Mouse (Mus musculus): ENCODE data around the gene Siglecg. TPM values are rescaled to one million over a fixed set of nuclear protein-coding genes. Genes with fewer than 3 reads are reported as not detected.
A peak's percentile ranks its signal among the peaks of the same experiment; 100 is the strongest.
"Not testable (repeated sequence)": the region's sequence is repeated elsewhere in the genome, so short reads cannot be mapped to it uniquely, and the experiment has no call there.

Siglecg gene
- polyA plus RNA-seq, 1 experiment from 2014 or later = 0.37 TPM

DNA sequence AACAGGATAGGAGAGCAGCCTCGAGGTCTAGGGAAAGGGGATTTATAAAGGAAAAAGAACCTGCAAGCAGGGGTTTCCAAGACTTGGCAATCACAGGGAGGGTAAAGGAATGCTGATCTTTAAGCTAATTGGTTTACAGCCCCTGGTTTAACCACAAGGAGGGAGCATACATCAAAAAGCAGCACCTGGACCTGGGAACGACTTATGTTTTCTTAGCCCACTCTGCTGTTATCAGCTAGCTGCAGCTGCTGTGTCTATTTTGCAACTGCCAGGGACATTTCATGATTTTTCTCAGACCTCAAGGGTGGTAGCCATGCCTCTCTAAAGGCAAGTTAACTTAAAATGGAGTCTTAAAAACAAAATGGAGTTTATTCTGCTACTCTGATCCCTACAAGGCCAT, 5.3 kb upstream of the Siglecg start:
- ATAC-seq (ENCODE audit: insufficient read depth) (no peak), DNase-seq (no peak)
- Histone ChIP-seq H3K4me2 (no peak overlapping the region), H3K4me3 (ENCODE audit: low read depth, low read length) (no peak overlapping the region), H3K27me3 (ENCODE audit: insufficient read depth, low read length) (no peaks in the 10 kb centered on the region), H3K36me3 (ENCODE audit: insufficient read depth) (no peaks in the 10 kb centered on the region), H3K9me3 (ENCODE audit: low read depth, low read length) (no peaks in the 10 kb centered on the region), H3K27ac (ENCODE audit: low read depth) (no peak overlapping the region), H3K9ac (no peak overlapping the region), H3K4me1 (ENCODE audit: insufficient read depth) (no peaks in the 10 kb centered on the region)
- WGBS = 27% methylated on average over 2 of the region's 2 CpGs
- no peak for TF ChIP-seq CTCF (IDR thresholded peaks at IDR 0.05; ENCODE audit: low read depth)

DNA sequence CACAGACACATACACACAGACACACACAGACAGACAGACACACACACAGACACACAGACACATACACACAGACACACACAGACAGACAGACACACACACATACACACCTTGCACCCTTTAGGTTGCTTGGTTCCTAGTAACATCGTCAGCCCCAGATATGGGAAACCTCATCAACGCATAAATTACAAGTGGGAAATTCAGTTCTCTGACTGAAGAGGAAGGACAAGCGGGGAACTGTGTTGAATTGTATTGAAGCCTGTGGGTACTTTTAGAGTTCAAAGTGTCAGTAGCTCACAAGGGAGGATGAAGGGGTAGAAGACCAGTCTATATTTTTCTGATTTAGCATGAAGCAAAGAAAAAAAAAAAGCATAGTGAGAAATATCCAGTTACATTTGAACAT, 431 bp upstream of the Siglecg start:
- H3K36me3 ChIP-seq (ENCODE audit: insufficient read depth) = no peaks in the 10 kb centered on the region
- no peaks in the 10 kb centered on the region for H3K4me1 ChIP-seq (ENCODE audit: insufficient read depth)
- DNase-seq (no peak), ATAC-seq (ENCODE audit: insufficient read depth) (no peak)
- no peaks in the 10 kb centered on the region for H3K27me3 ChIP-seq (ENCODE audit: insufficient read depth, low read length)
- H3K9me3 ChIP-seq (ENCODE audit: low read depth, low read length) = no peaks in the 10 kb centered on the region
- H3K4me3 ChIP-seq (ENCODE audit: low read depth, low read length) = no peak overlapping the region
- H3K27ac ChIP-seq (ENCODE audit: low read depth) = no peak overlapping the region
- 82% methylated on average over 3 of the region's 3 CpGs for WGBS
- no peak for TF ChIP-seq CTCF (IDR thresholded peaks at IDR 0.05; ENCODE audit: low read depth)
- H3K4me2 ChIP-seq = no peak overlapping the region
- no peak overlapping the region for H3K9ac ChIP-seq

- ATAC-seq (ENCODE audit: insufficient read depth) (no peak), DNase-seq (no peak)
- H3K36me3 ChIP-seq (ENCODE audit: insufficient read depth) = no peaks in the 10 kb centered on the region
- no peaks in the 10 kb centered on the region for H3K4me1 ChIP-seq (ENCODE audit: insufficient read depth)
- no peaks in the 10 kb centered on the region for H3K27me3 ChIP-seq (ENCODE audit: insufficient read depth, low read length)
- H3K27ac ChIP-seq (ENCODE audit: low read depth) = no peak overlapping the region
- no peak overlapping the region for H3K9ac ChIP-seq
- no peaks in the 10 kb centered on the region for H3K9me3 ChIP-seq (ENCODE audit: low read depth, low read length)
- 63% methylated on average over 3 of the region's 3 CpGs for WGBS
- H3K4me3 ChIP-seq (ENCODE audit: low read depth, low read length) = no peak overlapping the region
- no peak overlapping the region for H3K4me2 ChIP-seq
- TF ChIP-seq CTCF (IDR thresholded peaks at IDR 0.05; ENCODE audit: low read depth) = no peak
These were observed 1.1 kb downstream of the Siglecg start for GRCm38 (mm10) chr7:43409084-43409483.

DNA sequence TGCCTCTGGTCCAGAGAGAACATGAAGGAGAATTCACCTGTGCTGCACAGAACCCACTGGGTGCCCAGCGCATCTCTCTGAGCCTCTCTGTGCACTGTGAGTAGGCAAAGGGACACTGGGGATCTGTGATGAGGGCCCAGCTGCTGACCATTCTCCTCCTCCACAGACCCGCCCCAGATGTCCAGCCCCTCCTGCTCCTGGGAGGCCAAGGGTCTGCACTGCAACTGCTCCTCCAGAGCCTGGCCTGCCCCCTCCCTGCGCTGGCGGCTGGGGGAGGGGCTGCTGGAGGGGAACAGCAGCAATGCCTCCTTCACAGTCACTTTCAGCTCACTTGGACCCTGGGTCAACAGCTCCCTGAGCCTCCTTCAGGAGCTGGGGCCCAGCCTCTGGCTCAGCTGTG, 3.7 kb downstream of the Siglecg start:
- not testable (repeated sequence) for H3K36me3 ChIP-seq (ENCODE audit: insufficient read depth); H3K4me3 ChIP-seq (ENCODE audit: low read depth, low read length); DNase-seq; H3K9me3 ChIP-seq (ENCODE audit: low read depth, low read length); H3K4me1 ChIP-seq (ENCODE audit: insufficient read depth); ATAC-seq (ENCODE audit: insufficient read depth); H3K9ac ChIP-seq; H3K4me2 ChIP-seq; H3K27ac ChIP-seq (ENCODE audit: low read depth); H3K27me3 ChIP-seq (ENCODE audit: insufficient read depth, low read length)
- 24% methylated on average over 4 of the region's 4 CpGs for WGBS

- Histone ChIP-seq H3K27ac (ENCODE audit: low read depth) (no peak overlapping the region), H3K4me2 (no peak overlapping the region), H3K9ac (no peak overlapping the region), H3K36me3 (ENCODE audit: insufficient read depth) (no peaks in the 10 kb centered on the region), H3K4me3 (ENCODE audit: low read depth, low read length) (no peak overlapping the region), H3K27me3 (ENCODE audit: insufficient read depth, low read length) (no peaks in the 10 kb centered on the region), H3K4me1 (ENCODE audit: insufficient read depth) (no peaks in the 10 kb centered on the region), H3K9me3 (ENCODE audit: low read depth, low read length) (no peaks in the 10 kb centered on the region)
- TF ChIP-seq CTCF (IDR thresholded peaks at IDR 0.05; ENCODE audit: low read depth) = peak; percentile 30
- 79% methylated on average over 10 of the region's 10 CpGs for WGBS
- DNase-seq (no peak), ATAC-seq (ENCODE audit: insufficient read depth) (no peak)
These were observed 9.3 kb downstream of the Siglecg start for GRCm38 (mm10) chr7:43417298-43417697.

GRCm38 (mm10) chr7:43422995-43423617, 15.1 kb downstream of the Siglecg start:
- Histone ChIP-seq H3K27ac (ENCODE audit: low read depth) (no peak overlapping the region), H3K4me1 (ENCODE audit: insufficient read depth) (no peaks in the 10 kb centered on the region), H3K36me3 (ENCODE audit: insufficient read depth) (no peaks in the 10 kb centered on the region), H3K9ac (no peak overlapping the region), H3K4me3 (ENCODE audit: low read depth, low read length) (no peak overlapping the region), H3K27me3 (ENCODE audit: insufficient read depth, low read length) (no peaks in the 10 kb centered on the region), H3K9me3 (ENCODE audit: low read depth, low read length) (no peaks in the 10 kb centered on the region), H3K4me2 (peak overlapping the region; percentile 27; the same call in 1 of the 2 replicates)
- DNase-seq (peak; percentile 90), ATAC-seq (ENCODE audit: insufficient read depth) (peak; percentile 99)
- 12% methylated on average over 11 of the region's 11 CpGs for WGBS
- peak; percentile 91 for TF ChIP-seq CTCF (IDR thresholded peaks at IDR 0.05; ENCODE audit: low read depth)

DNA sequence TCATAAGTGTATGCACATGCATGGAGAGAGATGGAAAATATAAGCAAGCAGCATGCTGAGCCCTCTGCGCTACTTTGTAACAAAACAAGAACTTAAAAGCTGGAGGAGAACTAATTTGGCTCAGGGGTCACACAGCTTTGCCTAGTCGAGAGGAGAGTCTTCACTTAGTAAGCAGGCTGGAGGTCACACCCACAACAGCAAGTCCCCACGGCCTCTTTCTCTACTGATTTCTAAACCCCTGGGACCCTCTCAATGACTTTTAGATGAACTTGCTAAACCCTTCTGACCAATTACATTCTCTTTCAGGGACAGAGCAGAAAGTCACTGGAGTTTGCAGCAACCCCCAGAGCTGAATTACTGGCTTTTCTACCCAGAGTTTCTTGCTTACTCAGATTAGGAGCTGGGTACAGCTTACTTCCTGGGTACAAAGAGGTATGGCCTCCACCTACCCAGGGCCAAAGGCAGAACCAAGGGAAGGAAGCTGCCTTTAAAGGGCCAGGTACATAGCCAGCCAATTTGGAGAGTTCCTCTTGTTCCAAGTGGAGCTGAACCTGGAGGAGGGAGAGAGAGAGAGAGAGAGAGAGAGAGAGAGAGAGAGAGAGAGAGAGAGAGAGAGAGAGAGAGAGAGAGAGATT, 16.1 kb downstream of the Siglecg start:
- H3K27ac ChIP-seq (ENCODE audit: low read depth) = no peak overlapping the region
- no peaks in the 10 kb centered on the region for H3K4me1 ChIP-seq (ENCODE audit: insufficient read depth)
- TF ChIP-seq CTCF (IDR thresholded peaks at IDR 0.05; ENCODE audit: low read depth) = no peak
- DNase-seq (no peak), ATAC-seq (ENCODE audit: insufficient read depth) (no peak)
- H3K4me2 ChIP-seq = no peak overlapping the region
- H3K9me3 ChIP-seq (ENCODE audit: low read depth, low read length) = no peaks in the 10 kb centered on the region
- no peaks in the 10 kb centered on the region for H3K36me3 ChIP-seq (ENCODE audit: insufficient read depth)
- no peaks in the 10 kb centered on the region for H3K27me3 ChIP-seq (ENCODE audit: insufficient read depth, low read length)
- no peak overlapping the region for H3K4me3 ChIP-seq (ENCODE audit: low read depth, low read length)
- no peak overlapping the region for H3K9ac ChIP-seq
- WGBS = 66% methylated on average over 3 of the region's 3 CpGs
